Mouse (Mus musculus): ENCODE measurements around the gene Ppp1r18. TPM values are rescaled to one million over a fixed set of nuclear protein-coding genes. Genes with fewer than 3 reads are reported as not detected.

The Ppp1r18 gene
- polyA plus RNA-seq, 1 experiment: 17.8 TPM

DNA sequence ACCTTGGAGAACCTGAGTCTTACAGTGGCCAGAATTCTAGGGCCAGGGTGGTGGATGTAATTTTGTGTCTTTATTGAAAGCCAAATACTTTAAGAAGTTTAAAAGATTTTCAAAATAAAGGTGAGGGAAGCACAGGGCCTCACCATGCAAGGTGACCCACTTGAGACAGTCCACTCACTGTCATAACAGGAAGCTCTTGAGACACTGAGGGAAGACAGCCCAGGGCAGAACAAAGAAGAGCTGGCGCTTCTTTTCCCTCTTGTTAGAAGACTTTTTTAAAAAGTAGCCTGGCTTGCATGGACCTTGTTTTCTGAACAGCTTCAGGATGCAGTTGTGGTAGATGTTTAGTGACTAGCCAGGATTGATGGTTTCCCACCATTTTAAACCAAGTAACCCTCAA, 55.0 kb downstream of the Ppp1r18 start:
- no peaks in the 10 kb centered on the region for H3K27me3 ChIP-seq (replicated peaks; ENCODE audit: control insufficient read depth, insufficient read depth, low read length)
- peaks cover 28% of the 10 kb centered on the region; the same call in 1 of the 2 replicates for H3K4me1 ChIP-seq (ENCODE audit: control insufficient read depth, insufficient read depth, low read length)
- no peak for DNase-seq
- H3K27ac ChIP-seq (ENCODE audit: insufficient read depth, low read depth, low read length): peak overlapping the region; percentile 24; the same call in 1 of the 2 replicates
- H3K4me3 ChIP-seq (ENCODE audit: insufficient read depth, low read depth, low read length): no peak overlapping the region
- 52% methylated on average over 1 of the region's 1 CpGs for WGBS
- H3K36me3 ChIP-seq (ENCODE audit: control insufficient read depth, insufficient read depth, low read length): peaks cover 11% of the 10 kb centered on the region
- TF ChIP-seq CTCF (conservative IDR thresholded peaks at IDR 0.05; ENCODE audit: insufficient read depth, insufficient read length, low read depth, low read length) (no peak), POLR2A (IDR thresholded peaks at IDR 0.05; ENCODE audit: low read depth, low read length) (no peak)

GRCm38 (mm10) chr17:35920862-35921562, 55.6 kb downstream of the Ppp1r18 start:
- TF ChIP-seq CTCF (conservative IDR thresholded peaks at IDR 0.05; ENCODE audit: insufficient read depth, insufficient read length, low read depth, low read length): peak; percentile 42
- no peak for TF ChIP-seq POLR2A (IDR thresholded peaks at IDR 0.05; ENCODE audit: low read depth, low read length)
- 58% methylated on average over 5 of the region's 5 CpGs for WGBS
- peaks cover 28% of the 10 kb centered on the region; the same call in 1 of the 2 replicates for H3K4me1 ChIP-seq (ENCODE audit: control insufficient read depth, insufficient read depth, low read length)
- peaks cover 11% of the 10 kb centered on the region for H3K36me3 ChIP-seq (ENCODE audit: control insufficient read depth, insufficient read depth, low read length)
- peak overlapping the region; percentile 4; the same call in 1 of the 2 replicates for H3K27ac ChIP-seq (ENCODE audit: insufficient read depth, low read depth, low read length)
- no peak overlapping the region for H3K4me3 ChIP-seq (ENCODE audit: insufficient read depth, low read depth, low read length)
- no peaks in the 10 kb centered on the region for H3K27me3 ChIP-seq (replicated peaks; ENCODE audit: control insufficient read depth, insufficient read depth, low read length)
- DNase-seq: peak; percentile 67

DNA sequence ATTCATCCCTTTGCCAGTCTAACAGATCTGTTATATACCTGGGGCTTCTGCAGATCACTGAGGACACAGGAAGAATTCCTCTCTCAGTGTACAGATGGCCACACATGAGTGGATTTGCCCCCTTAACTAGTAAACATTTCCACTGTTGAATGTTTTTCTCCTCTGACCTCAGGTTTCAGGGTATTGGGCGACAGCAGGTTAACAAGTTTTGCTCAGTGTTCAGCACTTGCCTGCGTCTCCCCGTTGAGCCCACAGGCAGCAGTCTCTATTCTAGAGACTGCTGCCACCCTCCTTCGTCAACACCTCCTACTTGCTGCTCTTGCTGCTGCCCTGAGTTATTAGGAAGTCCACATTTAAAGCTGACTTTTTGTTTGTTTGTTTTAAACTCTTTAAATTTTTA, 56.3 kb downstream of the Ppp1r18 start:
- Histone ChIP-seq H3K27ac (ENCODE audit: insufficient read depth, low read depth, low read length) (peak overlapping the region; percentile 45), H3K36me3 (ENCODE audit: control insufficient read depth, insufficient read depth, low read length) (peaks cover 16% of the 10 kb centered on the region)
- WGBS: 28% methylated on average over 4 of the region's 4 CpGs

DNA sequence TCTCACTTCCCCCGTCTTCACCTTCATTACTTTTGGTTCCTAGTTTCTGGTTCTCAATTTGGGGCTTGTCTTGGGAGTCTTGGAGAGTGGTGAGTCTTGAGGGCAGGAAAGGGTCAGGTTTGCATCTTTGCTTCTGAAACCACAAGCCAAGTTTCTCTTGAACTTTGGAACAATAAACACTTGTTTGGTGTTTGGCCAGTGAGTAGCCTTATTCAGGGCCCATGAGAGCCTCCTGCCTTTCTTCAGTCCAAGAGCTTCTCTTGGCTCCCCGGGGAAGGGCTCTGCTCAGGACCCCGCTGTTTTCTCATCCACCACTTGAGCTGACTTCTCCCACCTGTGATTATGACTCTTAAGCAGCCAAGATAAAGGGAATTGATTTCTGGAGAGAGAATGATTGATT, 57.2 kb downstream of the Ppp1r18 start:
- Histone ChIP-seq H3K36me3 (ENCODE audit: control insufficient read depth, insufficient read depth, low read length) (peaks cover 11% of the 10 kb centered on the region), H3K4me1 (ENCODE audit: control insufficient read depth, insufficient read depth, low read length) (peaks cover 28% of the 10 kb centered on the region; the same call in 1 of the 2 replicates), H3K4me3 (ENCODE audit: insufficient read depth, low read depth, low read length) (no peak overlapping the region), H3K27ac (ENCODE audit: insufficient read depth, low read depth, low read length) (peak overlapping the region; percentile 57), H3K27me3 (replicated peaks; ENCODE audit: control insufficient read depth, insufficient read depth, low read length) (no peaks in the 10 kb centered on the region)
- DNase-seq: peak; percentile 75
- WGBS: 53% methylated on average over 3 of the region's 3 CpGs
- TF ChIP-seq CTCF (conservative IDR thresholded peaks at IDR 0.05; ENCODE audit: insufficient read depth, insufficient read length, low read depth, low read length) (no peak), POLR2A (IDR thresholded peaks at IDR 0.05; ENCODE audit: low read depth, low read length) (no peak)

More for the DNA sequence above, 56.3 kb downstream of the Ppp1r18 start:
- TF ChIP-seq CTCF (conservative IDR thresholded peaks at IDR 0.05; ENCODE audit: insufficient read depth, insufficient read length, low read depth, low read length): no peak
- no peak for TF ChIP-seq POLR2A (IDR thresholded peaks at IDR 0.05; ENCODE audit: low read depth, low read length)
- DNase-seq: peak; percentile 22
- Histone ChIP-seq H3K4me3 (ENCODE audit: insufficient read depth, low read depth, low read length) (no peak overlapping the region), H3K27me3 (replicated peaks; ENCODE audit: control insufficient read depth, insufficient read depth, low read length) (no peaks in the 10 kb centered on the region), H3K4me1 (ENCODE audit: control insufficient read depth, insufficient read depth, low read length) (peaks cover 28% of the 10 kb centered on the region; the same call in 1 of the 2 replicates)

DNA sequence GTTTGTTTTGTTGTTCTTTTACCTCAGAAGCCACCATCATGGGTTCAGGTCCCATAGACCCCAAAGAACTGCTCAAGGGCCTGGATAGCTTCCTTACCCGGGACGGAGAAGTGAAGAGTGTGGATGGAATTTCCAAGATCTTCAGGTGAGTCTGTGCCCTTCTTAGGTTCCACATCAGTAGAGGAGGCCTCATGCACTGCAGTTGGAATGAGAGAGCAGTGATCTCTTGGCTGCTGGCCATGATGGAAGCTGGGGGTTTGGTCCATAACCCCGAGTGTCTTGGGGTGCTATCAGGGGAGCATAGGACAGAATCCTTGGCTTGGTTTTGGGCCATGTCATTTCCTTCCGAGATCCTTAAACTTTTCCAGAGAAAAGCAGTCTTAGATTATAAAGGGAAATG, 57.9 kb downstream of the Ppp1r18 start:
- no peaks in the 10 kb centered on the region for H3K27me3 ChIP-seq (replicated peaks; ENCODE audit: control insufficient read depth, insufficient read depth, low read length)
- peaks cover 7% of the 10 kb centered on the region for H3K36me3 ChIP-seq (ENCODE audit: control insufficient read depth, insufficient read depth, low read length)
- H3K27ac ChIP-seq (ENCODE audit: insufficient read depth, low read depth, low read length): no peak overlapping the region; the same call in 1 of the 2 replicates
- peaks cover 28% of the 10 kb centered on the region; the same call in 1 of the 2 replicates for H3K4me1 ChIP-seq (ENCODE audit: control insufficient read depth, insufficient read depth, low read length)
- DNase-seq: peak; percentile 27
- H3K4me3 ChIP-seq (ENCODE audit: insufficient read depth, low read depth, low read length): no peak overlapping the region
- 58% methylated on average over 4 of the region's 4 CpGs for WGBS
- TF ChIP-seq CTCF (conservative IDR thresholded peaks at IDR 0.05; ENCODE audit: insufficient read depth, insufficient read length, low read depth, low read length): no peak
- no peak for TF ChIP-seq POLR2A (IDR thresholded peaks at IDR 0.05; ENCODE audit: low read depth, low read length)

Other genes with a start within 250 kb of the Ppp1r18 start
- not detected in 2 replicates for gene Gm9573, start 239.0 kb upstream of the Ppp1r18 start, polyA plus RNA-seq (2012; rRNA removed)
- gene Mucl3, start 221.9 kb upstream of the Ppp1r18 start, polyA plus RNA-seq (2012; rRNA removed): not detected in 2 replicates
- gene Vars2, start 198.0 kb upstream of the Ppp1r18 start, polyA plus RNA-seq (2012; rRNA removed): 21.5 and 31.3 TPM in 2 replicates
- 28.7 and 29.1 TPM in 2 replicates for gene Gtf2h4, start 191.9 kb upstream of the Ppp1r18 start, polyA plus RNA-seq (2012; rRNA removed)
- gene Ddr1, start 161.0 kb upstream of the Ppp1r18 start, polyA plus RNA-seq (2012; rRNA removed): 91.2 and 109 TPM in 2 replicates
- gene Ier3, start 43.9 kb upstream of the Ppp1r18 start, polyA plus RNA-seq (2012; rRNA removed): 26.3 and 28.4 TPM in 2 replicates
- 45.3 and 45.7 TPM in 2 replicates for gene Flot1, start 42.4 kb upstream of the Ppp1r18 start, polyA plus RNA-seq (2012; rRNA removed)
- 98.9 and 109 TPM in 2 replicates for gene Tubb5, start 27.3 kb upstream of the Ppp1r18 start, polyA plus RNA-seq (2012; rRNA removed)
- 5.7 TPM in 2 replicates for gene Mdc1, start 24.1 kb upstream of the Ppp1r18 start, polyA plus RNA-seq (2012; rRNA removed)
- gene Nrm, start 4.3 kb upstream of the Ppp1r18 start, polyA plus RNA-seq (2012; rRNA removed): 4.0 and 6.3 TPM in 2 replicates
- 50.1 and 65.0 TPM in 2 replicates for gene Dhx16, start 14.2 kb downstream of the Ppp1r18 start, polyA plus RNA-seq (2012; rRNA removed)
- gene 2310061I04Rik, start 31.8 kb downstream of the Ppp1r18 start, polyA plus RNA-seq (2012; rRNA removed): 118 and 132 TPM in 2 replicates
- 42.9 and 54.6 TPM in 2 replicates for gene Atat1, start 44.5 kb downstream of the Ppp1r18 start, polyA plus RNA-seq (2012; rRNA removed)
- gene Mrps18b, start 50.8 kb downstream of the Ppp1r18 start, polyA plus RNA-seq (2012; rRNA removed): 91.4 and 94.1 TPM in 2 replicates
- 24.3 and 26.6 TPM in 2 replicates for gene Ppp1r10, start 50.8 kb downstream of the Ppp1r18 start, polyA plus RNA-seq (2012; rRNA removed)
- 59.4 and 63.6 TPM in 2 replicates for gene Abcf1, start 104.2 kb downstream of the Ppp1r18 start, polyA plus RNA-seq (2012; rRNA removed)
- 20.5 and 23.8 TPM in 2 replicates for gene Gnl1, start 114.3 kb downstream of the Ppp1r18 start, polyA plus RNA-seq (2012; rRNA removed)
- gene Prr3, start 114.6 kb downstream of the Ppp1r18 start, polyA plus RNA-seq (2012; rRNA removed): 18.5 and 19.0 TPM in 2 replicates
- gene H2-T24, start 155.0 kb downstream of the Ppp1r18 start, polyA plus RNA-seq (2012; rRNA removed): 3.5 and 5.4 TPM in 2 replicates
- gene H2-T23, start 167.3 kb downstream of the Ppp1r18 start, polyA plus RNA-seq (2012; rRNA removed): 174 and 175 TPM in 2 replicates
- 70.6 and 73.2 TPM in 2 replicates for gene H2-T22, start 177.2 kb downstream of the Ppp1r18 start, polyA plus RNA-seq (2012; rRNA removed)
- gene Gm6034, start 177.4 kb downstream of the Ppp1r18 start, polyA plus RNA-seq (2012; rRNA removed): not detected in 2 replicates
- 13.9 and 14.8 TPM in 2 replicates for gene Gm11127, start 192.8 kb downstream of the Ppp1r18 start, polyA plus RNA-seq (2012; rRNA removed)